Mouse (Mus musculus) testis, postnatal 14 days (tissue): Measurements from ENCODE around the gene Mea1.

Experiments used
- DNase-seq: peaks from one replicate; pipeline ENCODE4 v3.0.0; 2021; ENCODE audit warnings: low spot score

Mea1 gene

DNA sequence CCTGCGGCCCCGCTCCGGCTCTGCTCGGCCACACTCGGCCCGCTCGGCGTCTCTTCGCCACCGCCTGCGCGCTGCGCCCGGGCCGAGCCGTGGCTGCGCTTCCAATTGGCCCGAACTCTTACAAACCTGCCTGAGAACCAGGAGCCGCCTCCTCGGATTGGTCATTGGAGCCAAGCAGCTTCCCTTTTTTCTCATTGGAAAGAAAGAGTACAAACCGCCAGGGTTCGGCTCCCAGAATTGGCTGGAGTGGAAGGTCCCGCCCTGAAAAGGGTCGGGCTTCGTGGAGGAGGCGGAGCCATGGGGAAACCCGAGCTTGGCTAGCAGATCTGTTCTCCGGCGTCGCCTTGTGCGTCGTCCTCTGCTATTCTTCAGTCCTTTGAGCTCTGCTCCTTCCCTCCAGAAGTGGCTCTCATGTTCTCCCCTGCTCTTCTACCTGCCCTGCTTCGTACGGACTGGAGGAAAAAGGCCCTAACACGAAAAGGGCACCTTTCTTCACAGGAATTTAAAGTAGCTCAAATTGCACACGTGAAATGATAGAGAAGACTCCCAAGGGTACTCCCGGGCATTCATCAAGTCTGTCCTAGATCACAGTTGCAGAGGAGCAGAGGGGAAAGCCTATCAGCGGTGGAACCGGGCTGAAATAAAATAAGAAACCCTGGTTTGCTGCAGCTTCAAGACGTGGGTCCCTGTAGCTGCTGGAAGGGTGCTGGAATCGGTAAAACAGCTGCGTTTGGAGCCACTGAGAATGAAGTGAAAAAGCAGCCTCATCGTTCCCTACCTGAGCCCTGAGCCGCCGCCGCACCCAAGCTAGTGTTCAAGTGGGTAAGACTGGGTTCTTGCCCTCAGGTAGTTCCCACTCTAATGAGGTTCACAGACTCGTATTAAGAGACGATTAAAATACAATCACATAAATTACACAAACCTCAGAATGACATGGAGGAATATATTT lies 26.6 kb downstream of the Mea1 start, which contains the start of gene Ppp2r5d:
TSS of gene Ppp2r5d (minus strand) at position 225 of the 949 bp plus-strand sequence.
- DNase-seq, result peak; percentile 96

DNA sequence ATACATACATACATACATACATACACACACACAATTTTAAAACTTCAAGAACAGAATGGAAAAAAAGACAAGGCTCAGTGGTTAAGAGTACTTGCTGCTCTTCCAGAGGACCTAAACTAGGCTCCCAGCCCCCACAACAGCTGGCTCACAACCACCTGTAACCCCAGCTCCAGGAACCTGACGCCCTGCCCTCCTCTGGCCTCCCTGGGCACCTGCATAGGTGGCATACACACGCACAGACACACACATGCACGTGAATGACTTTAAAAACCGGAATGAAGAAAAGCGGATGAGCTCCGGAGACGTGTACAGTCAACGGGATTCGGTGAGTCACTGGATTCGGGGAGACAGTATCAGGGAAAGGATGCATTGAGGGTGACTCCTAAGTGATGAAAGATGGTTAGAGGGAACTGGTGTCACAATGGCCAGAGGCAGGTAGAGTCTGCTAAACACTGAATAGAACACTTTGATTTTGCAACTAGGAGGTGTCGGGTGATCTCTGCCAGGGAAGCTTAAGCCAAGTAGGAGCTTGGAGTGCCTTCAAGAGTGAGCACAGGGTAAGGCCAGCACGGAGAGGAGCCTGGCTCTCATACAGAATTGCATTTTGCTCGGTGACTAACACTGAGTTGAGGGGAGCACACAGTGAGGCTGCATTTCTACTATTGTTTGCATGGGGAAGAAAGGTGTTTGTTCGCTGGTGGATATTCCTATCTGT lies 27.9 kb downstream of the Mea1 start:
- DNase-seq, result no peak

DNA sequence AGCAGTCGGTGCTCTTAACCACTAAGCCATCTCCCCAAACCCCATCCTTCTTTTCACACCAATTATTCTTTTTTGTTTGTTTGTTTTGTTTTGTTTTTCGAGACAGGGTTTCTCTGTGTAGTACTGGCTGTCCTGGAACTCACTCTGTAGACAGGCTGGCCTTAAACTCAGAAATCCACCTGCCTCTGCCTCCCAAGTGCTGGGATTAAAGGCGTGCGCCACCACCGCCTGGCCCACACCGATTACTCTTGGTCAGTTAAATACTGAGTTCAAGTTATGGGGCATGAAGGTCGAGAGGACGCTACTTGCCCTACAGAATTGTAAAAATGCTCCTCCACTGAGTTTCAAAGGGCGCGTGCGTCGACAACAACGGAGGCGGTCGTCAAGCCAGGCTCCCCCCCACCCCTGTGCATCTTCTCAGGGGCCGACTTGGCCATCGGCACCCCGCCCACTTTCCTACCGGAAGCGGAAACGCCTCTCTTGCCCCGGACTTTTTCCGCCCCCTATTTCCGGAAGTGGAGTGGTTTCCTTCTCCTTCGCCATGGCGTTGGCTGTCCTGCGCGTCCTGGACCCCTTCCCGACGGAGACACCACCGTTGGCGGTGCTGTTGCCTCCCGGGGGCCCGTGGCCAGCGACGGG lies 32.5 kb downstream of the Mea1 start, which contains the start of gene Pex6:
TSS of gene Pex6 (plus strand) at position 505 of the 639 bp plus-strand sequence.
- peak; percentile 92 for DNase-seq

GRCm38 (mm10) chr17:46711612-46712271 lies 33.1 kb downstream of the Mea1 start:
- peak; percentile 64 for DNase-seq

GRCm38 (mm10) chr17:46712442-46712841 lies 33.8 kb downstream of the Mea1 start:
- DNase-seq, result no peak

DNA sequence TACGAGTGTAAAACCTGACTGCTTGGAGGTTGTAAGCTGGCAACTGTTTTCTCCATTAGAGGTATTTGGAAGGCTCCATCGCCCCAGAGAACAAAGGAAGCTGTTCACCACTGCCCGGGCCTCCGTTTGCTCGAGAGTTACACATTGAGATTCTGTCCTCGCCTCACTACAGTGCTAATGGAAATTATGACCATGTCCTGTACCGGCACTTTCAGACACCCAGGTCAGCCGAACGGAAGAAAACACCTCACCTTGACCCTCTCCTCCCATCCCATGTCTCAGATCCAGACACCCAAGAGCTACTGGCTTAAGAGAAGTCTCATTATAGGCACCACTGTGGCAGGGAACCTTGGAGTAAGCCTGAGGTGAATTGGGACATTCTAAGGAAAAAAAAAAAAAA lies 35.3 kb downstream of the Mea1 start:
- DNase-seq, result no peak

GRCm38 (mm10) chr17:46714756-46715481 lies 36.3 kb downstream of the Mea1 start:
- no peak for DNase-seq

GRCm38 (mm10) chr17:46721077-46721476 lies 42.5 kb downstream of the Mea1 start:
- no peak for DNase-seq

GRCm38 (mm10) chr17:46724477-46725084 lies 46.0 kb downstream of the Mea1 start:
- DNase-seq, result no peak

DNA sequence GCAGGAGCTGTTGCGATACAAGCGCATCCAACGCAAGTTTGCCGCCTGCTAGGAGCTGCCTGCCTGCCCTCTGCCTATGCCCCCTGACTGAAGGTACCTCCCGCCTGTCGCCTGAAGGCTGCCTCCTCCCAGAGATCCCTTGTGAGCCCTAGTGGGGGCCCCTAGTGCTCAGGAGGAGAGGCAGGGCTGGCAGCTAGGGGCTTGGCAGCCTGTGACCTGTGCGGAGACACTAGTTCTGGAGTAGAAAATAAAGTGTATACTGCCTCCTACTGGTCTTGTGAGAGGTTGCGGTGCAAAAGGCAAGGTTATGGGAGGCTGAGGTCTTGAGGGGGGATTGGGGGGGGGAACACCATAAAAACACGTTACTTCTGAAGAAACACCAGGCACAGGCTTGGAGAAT lies 46.7 kb downstream of the Mea1 start:
- no peak for DNase-seq

DNA sequence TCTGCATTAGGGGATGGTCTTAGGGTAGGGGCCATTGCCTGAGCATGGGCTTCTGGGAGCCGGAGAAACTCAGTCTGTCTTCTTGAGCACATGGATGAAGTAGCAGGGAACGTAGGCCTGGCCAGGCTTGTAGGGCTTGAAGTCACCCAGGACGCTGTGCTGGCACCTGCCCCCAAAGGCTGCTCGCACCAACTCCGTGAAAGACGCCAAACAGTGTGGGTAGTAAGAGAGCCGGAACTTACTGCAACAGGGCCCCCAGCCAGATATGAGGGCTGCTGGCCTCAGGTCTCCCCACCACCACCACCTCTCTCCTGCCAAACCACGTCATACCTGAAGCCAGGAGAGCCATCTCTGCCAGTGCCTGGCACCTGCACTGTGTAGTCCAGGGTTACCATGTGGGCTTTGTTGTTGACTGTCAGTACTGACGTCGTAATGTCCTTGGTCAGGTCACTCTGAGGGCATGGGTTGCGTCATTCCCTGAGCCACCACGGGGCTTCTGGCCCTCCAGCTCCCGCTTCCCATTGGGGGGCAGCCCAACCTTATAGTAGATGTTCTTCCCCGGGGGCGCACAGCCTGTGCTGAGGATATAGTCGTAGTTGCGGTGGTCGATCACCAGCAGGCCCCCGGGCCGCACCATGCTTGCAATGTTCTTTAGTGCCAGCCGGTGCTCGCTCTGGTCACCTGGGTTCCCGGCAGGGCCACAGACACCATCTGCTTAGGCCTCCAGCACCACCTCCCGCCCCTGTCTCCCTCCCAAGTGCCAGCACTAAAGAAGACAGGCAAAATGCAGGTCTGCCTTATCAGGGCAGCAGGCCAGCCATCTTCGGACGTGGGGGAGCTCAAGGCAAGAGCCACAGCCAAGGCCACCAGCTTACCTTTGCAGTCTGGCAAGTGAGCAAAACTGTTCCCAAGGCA lies 47.4 kb downstream of the Mea1 start:
- no peak for DNase-seq

- DNase-seq, result no peak
Measured at GRCm38 (mm10) chr17:46727271-46727670, 48.7 kb downstream of the Mea1 start.

- no peak for DNase-seq
Measured at GRCm38 (mm10) chr17:46728021-46728420, 49.4 kb downstream of the Mea1 start.

GRCm38 (mm10) chr17:46728496-46728895 lies 49.9 kb downstream of the Mea1 start:
- DNase-seq, result no peak

DNA sequence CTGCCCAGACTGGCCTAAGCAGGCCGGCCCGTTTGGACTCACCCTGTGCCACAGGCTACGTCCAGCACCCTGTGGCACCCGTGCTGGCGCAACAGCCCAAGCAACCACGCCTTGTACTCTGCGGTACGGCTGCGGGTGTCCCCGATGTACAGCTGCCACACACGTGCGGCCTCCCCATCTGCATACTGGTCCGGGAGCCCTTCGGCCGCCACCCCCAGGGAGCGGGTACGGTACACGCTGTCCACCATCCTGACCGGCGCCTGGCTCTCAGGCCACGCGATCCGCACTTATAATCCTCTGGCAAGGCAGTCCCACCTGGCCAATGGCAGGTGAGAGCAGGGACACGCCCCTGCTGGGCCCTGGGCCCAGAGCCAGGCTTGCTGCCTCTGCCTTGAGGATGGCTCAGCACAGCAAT lies 50.3 kb downstream of the Mea1 start, which contains the start of gene Gnmt:
TSS of gene Gnmt (minus strand) at position 265 of the 415 bp plus-strand sequence.
- DNase-seq, result no peak
